Comparison of ENCODE assay signal across 11 mouse cellular contexts in the genomic region with DNA sequence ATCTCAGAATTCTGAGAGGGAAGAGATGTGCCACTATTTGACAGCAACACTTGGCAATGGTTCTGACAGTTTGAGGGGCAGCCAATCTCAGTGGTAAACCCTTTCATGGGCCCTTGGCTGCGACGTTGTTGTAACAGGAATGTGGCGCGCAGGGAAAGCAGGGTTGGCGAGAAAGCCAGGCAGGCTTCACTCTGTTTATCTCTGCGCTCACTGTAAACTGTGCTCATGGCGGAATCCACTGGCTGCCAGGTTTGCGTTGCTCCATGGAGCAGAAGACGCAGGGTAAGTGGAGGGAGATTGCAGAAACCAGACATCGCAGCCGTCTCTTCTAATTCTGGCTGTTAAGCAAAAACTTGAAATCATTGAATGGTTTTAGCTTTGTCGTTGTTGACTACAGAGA.
A peak's percentile ranks its signal among the peaks of the same experiment; 100 is the strongest.
DNase-seq lines count a peak whose midpoint lies in the region; ATAC-seq and TF ChIP-seq lines count a peak whose summit lies in the region.
"Had no signal": no experiment of that assay in that cellular context is flagged by ENCODE, and none has a peak within 500 bp of the region (broad histone marks: within the 10 kb centered on the region; RNA-seq: fewer than 3 reads in every experiment).

No protein-coding gene starts in this region.

- WGBS in heart, embryonic 13.5 days = 31% methylated on average over 12 of the region's 12 CpGs
- WGBS in thymus, adult 2 months = 81% methylated on average over 12 of the region's 12 CpGs

- ATAC-seq in heart, embryonic 13.5 days (ENCODE audit: extremely low read depth, insufficient number of reproducible peaks, low FRiP score, low TSS enrichment) = no peak
- no peak for ATAC-seq in granulocyte monocyte progenitor cell, adult 5-6 weeks (replicated peaks; ENCODE audit: poor library complexity, severe bottlenecking)
- ATAC-seq: Patski had no signal

- peak overlapping the region; percentile 56 for H3K4me2 ChIP-seq in heart, embryonic 13.5 days
- H3K4me2 ChIP-seq: limb, embryonic 12.5 days had no signal

- DNase-seq in layer of hippocampus, adult 11-12 months (ENCODE audit: low spot score) = peak; percentile 11
- no peak for DNase-seq in layer of hippocampus, adult 9-10 months (ENCODE audit: low spot score)
- DNase-seq in left cerebral cortex, postnatal 4 days = peak; percentile 89
- no peak for DNase-seq in adrenal gland, adult (ENCODE audit: inconsistent age in 2 of 2, low spot score in 1 of 2)
- no peak for DNase-seq in thymus, adult 2 months
- DNase-seq: gastrocnemius, postnatal 10 days had no signal

- H3K9ac ChIP-seq in heart, embryonic 13.5 days = peak overlapping the region; percentile 38; the same call in 1 of the 2 replicates
- H3K9ac ChIP-seq: limb, embryonic 12.5 days had no signal

- H3K4me3 ChIP-seq in cortical plate, adult 2 months (ENCODE audit: insufficient read depth, low read length) = peak overlapping the region; percentile 46
- H3K4me3 ChIP-seq in heart, embryonic 13.5 days = peak overlapping the region; percentile 15; the same call in 1 of the 2 replicates
- H3K4me3 ChIP-seq in thymus, adult 2 months (ENCODE audit: control insufficient read depth, insufficient read depth, low read length) = no peak overlapping the region
- H3K4me3 ChIP-seq: limb, embryonic 12.5 days had no signal

- 0 out of 2 replicates have a peak, but pooled peaks cover 1% of the 10 kb centered on the region for H3K4me1 ChIP-seq in cortical plate, adult 2 months (ENCODE audit: control insufficient read depth, insufficient read depth, low read length)
- 0 out of 2 replicates have a peak, but pooled peaks cover 10% of the 10 kb centered on the region for H3K4me1 ChIP-seq in heart, embryonic 13.5 days
- H3K4me1 ChIP-seq in thymus, adult 2 months (replicated peaks; ENCODE audit: control insufficient read depth, insufficient read depth, low read length) = no peaks in the 10 kb centered on the region

- TF ChIP-seq CTCF in cortical plate, adult 2 months (IDR thresholded peaks at IDR 0.05; ENCODE audit: extremely low read depth, insufficient read depth, low read length) = no peak
- TF ChIP-seq CTCF in thymus, adult 2 months (IDR thresholded peaks at IDR 0.05; ENCODE audit: borderline replicate concordance, control insufficient read depth, extremely low read depth, insufficient read depth, low read length, poor library complexity) = no peak

- intact Hi-C loops in left cerebral cortex, postnatal 4 days (cut with DNase I) = loop anchor here (5.0 kb wide), 1 partner anchor 332 kb away; no protein-coding TSS in a partner anchor

- no peaks in the 10 kb centered on the region for H3K27me3 ChIP-seq in heart, embryonic 13.5 days (replicated peaks)
- no peaks in the 10 kb centered on the region for H3K27me3 ChIP-seq in thymus, adult 2 months (ENCODE audit: control insufficient read depth, insufficient read depth, low read length)
- H3K27me3 ChIP-seq: limb, embryonic 12.5 days; Patski had no signal

- H3K27ac ChIP-seq in cortical plate, adult 2 months (ENCODE audit: insufficient read depth, low read length) = no peak overlapping the region
- H3K27ac ChIP-seq in heart, embryonic 13.5 days (replicated peaks) = peak overlapping the region; percentile 39
- H3K27ac ChIP-seq in thymus, adult 2 months (ENCODE audit: control insufficient read depth, insufficient read depth, low read length) = no peak overlapping the region
- H3K27ac ChIP-seq: limb, embryonic 12.5 days had no signal

- H3K36me3 ChIP-seq in heart, embryonic 13.5 days = no peaks in the 10 kb centered on the region
- no peaks in the 10 kb centered on the region for H3K36me3 ChIP-seq in thymus, adult 2 months (ENCODE audit: control insufficient read depth, insufficient read depth, low read length)
- H3K36me3 ChIP-seq: limb, embryonic 12.5 days had no signal

- TF ChIP-seq POLR2A in cortical plate, adult 2 months (IDR thresholded peaks at IDR 0.05; ENCODE audit: extremely low read depth, insufficient read depth, low read length) = no peak
- no peak for TF ChIP-seq POLR2A in thymus, adult 2 months (IDR thresholded peaks at IDR 0.05; ENCODE audit: control insufficient read depth, extremely low read depth, insufficient read depth, low read length, poor library complexity)

- no peaks in the 10 kb centered on the region for H3K9me3 ChIP-seq in heart, embryonic 13.5 days
- H3K9me3 ChIP-seq: limb, embryonic 12.5 days had no signal

Comparison
In these comparisons a context has a peak if more than half of its experiments do, and no peak if none do; other contexts are left out.
1. DNase-seq: peak in layer of hippocampus, adult 11-12 months (single experiment) and left cerebral cortex, postnatal 4 days (single experiment); none in layer of hippocampus, adult 9-10 months (single experiment), adrenal gland, adult (0 of 2) and thymus, adult 2 months (single experiment).